Mouse (Mus musculus) hindlimb bud, embryonic 11.5 days (tissue): Measurements from ENCODE around the gene Txlna.

Experiments
- DNase-seq: peaks from one replicate; pipeline ENCODE4 v3.0.0-alpha.2; 2012; ENCODE audit warnings: low read depth, low spot score; ENCODE audit errors: extremely low spot score

Txlna gene

GRCm38 (mm10) chr4:129625496-129625895 is 15.4 kb downstream of the Txlna start:
- DNase-seq = no peak

- DNase-seq = no peak
Observed at GRCm38 (mm10) chr4:129625029-129625370, 15.9 kb downstream of the Txlna start.

GRCm38 (mm10) chr4:129624281-129625028 is 16.4 kb downstream of the Txlna start:
- no peak for DNase-seq

- DNase-seq = no peak
Observed at GRCm38 (mm10) chr4:129623681-129624091, 17.2 kb downstream of the Txlna start, which contains the start of gene Ccdc28b. Gene Ccdc28b (minus strand): TSS chr4:129623947.

GRCm38 (mm10) chr4:129622803-129623535 is 17.9 kb downstream of the Txlna start:
- DNase-seq = no peak

GRCm38 (mm10) chr4:129622120-129622802 is 18.6 kb downstream of the Txlna start:
- no peak for DNase-seq

GRCm38 (mm10) chr4:129621283-129621841 is 19.5 kb downstream of the Txlna start:
- no peak for DNase-seq

- no peak for DNase-seq
Observed at GRCm38 (mm10) chr4:129620419-129621282, 20.2 kb downstream of the Txlna start.

GRCm38 (mm10) chr4:129618786-129619691 is 21.8 kb downstream of the Txlna start, which contains the start of gene Iqcc:
Gene Iqcc (minus strand): TSS chr4:129619099.
- DNase-seq = no peak

- no peak for DNase-seq
Observed at GRCm38 (mm10) chr4:129618031-129618430, 22.8 kb downstream of the Txlna start.

- DNase-seq = no peak
Observed at GRCm38 (mm10) chr4:129617121-129617641, 23.7 kb downstream of the Txlna start.

GRCm38 (mm10) chr4:129616631-129617030 is 24.2 kb downstream of the Txlna start:
- DNase-seq = no peak

GRCm38 (mm10) chr4:129615801-129616290 is 25.0 kb downstream of the Txlna start:
- no peak for DNase-seq

- no peak for DNase-seq
Observed at GRCm38 (mm10) chr4:129614093-129614492, 26.8 kb downstream of the Txlna start, which contains the start of gene Dcdc2b. Gene Dcdc2b (minus strand): TSS chr4:129614257.

- no peak for DNase-seq
Observed at GRCm38 (mm10) chr4:129610472-129610871, 30.4 kb downstream of the Txlna start.

- no peak for DNase-seq
Observed at GRCm38 (mm10) chr4:129610026-129610425, 30.8 kb downstream of the Txlna start.

GRCm38 (mm10) chr4:129609139-129609631 is 31.7 kb downstream of the Txlna start:
- no peak for DNase-seq

- peak; percentile 72 for DNase-seq
Observed at GRCm38 (mm10) chr4:129608426-129609025, 32.3 kb downstream of the Txlna start.
